Mouse (Mus musculus) spleen, adult 2 months (tissue): Measurements from ENCODE around the gene Calb2. TPM values are rescaled to one million over a fixed set of nuclear protein-coding genes. Genes with fewer than 3 reads are reported as not detected.
A peak's percentile ranks its signal among the peaks of the same experiment; 100 is the strongest.

ENCODE experiments used
- DNase-seq, 2 experiments: peaks; one replicate each; pipeline versions ENCODE4 v3.0.0 to v3.0.0-alpha.2; 2012 to 2021; ENCODE audit warnings: low spot score in 2 of 2, low read depth in 1 of 2
- H3K27ac ChIP-seq: fragments of 200-500 bp; 2 replicates; pipeline ENCODE4 v1.5.1; 2012; ENCODE audit warnings: low read length, inconsistent platforms; ENCODE audit not compliant: insufficient read depth
- H3K27me3 ChIP-seq: fragments of 200-500 bp; 2 replicates; pipeline ENCODE4 v1.6.1; 2012; ENCODE audit warnings: mild to moderate bottlenecking, moderate library complexity, low read length, inconsistent platforms; ENCODE audit not compliant: control insufficient read depth, insufficient read depth
- H3K36me3 ChIP-seq: fragments of 200-500 bp; 2 replicates; pipeline ENCODE4 v1.6.1; 2012; ENCODE audit warnings: mild to moderate bottlenecking, low read length, inconsistent platforms; ENCODE audit not compliant: control insufficient read depth, insufficient read depth
- H3K4me1 ChIP-seq: fragments of 200-500 bp; 2 replicates; pipeline ENCODE4 v1.6.1; 2011; ENCODE audit warnings: inconsistent platforms; ENCODE audit not compliant: control insufficient read depth, insufficient read depth, insufficient read length
- H3K4me3 ChIP-seq: fragments of 200-500 bp; 2 replicates; pipeline ENCODE4 v1.5.1; 2011; ENCODE audit warnings: mild to moderate bottlenecking, inconsistent platforms; ENCODE audit not compliant: insufficient read depth, insufficient read length; ENCODE audit errors: extremely low read depth
- CTCF ChIP-seq: fragments of 200-500 bp; IDR thresholded peaks from 2 replicates; pipeline ENCODE4 v1.5.1; 2011; ENCODE audit warnings: mild to moderate bottlenecking, inconsistent platforms; ENCODE audit not compliant: insufficient read depth, insufficient read length, insufficient replicate concordance; ENCODE audit errors: extremely low read depth
- POLR2A ChIP-seq: fragments of 200-500 bp; IDR thresholded peaks from 2 replicates; pipeline ENCODE4 v1.6.1; 2011; ENCODE audit warnings: low read depth, low read length, inconsistent platforms
- WGBS: fragments of 180-500 bp; shearing (Covaris S2); methylation state at CpG from one replicate; pipeline ENCODE4 v1.1.7; 2018; 5-methylcytosine and 5-hydroxymethylcytosine counted together
- polyA plus RNA-seq: library from polyadenylated mRNA; depleted of rRNA; stranded (reverse); fragments of >200 nt; gene quantifications from 2 replicates; pipeline ENCODE4 v1.2.3, GENCODE M21; 2012

Calb2 gene
- polyA plus RNA-seq, 1 experiment = not detected

DNA sequence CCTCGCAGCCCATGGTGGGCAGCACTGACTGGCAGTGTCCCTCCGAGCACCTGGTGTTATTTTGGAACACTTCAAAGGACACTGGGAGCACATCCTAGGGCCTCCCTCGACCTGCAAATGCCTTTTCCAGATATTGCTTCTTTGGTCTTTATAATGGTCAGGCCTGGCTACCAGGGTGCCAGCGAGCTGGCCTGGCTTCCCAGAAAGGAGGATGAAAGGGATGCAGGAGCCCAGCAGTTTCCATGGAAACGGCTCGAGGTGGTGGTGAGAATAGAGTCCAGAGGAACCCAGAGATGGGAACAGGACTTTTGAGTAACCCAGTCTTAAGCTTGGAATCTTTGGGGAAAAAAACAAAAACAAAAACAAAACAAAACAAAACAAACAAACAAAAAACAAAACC, 4.2 kb upstream of the Calb2 start:
- Histone ChIP-seq H3K4me3 (no peak overlapping the region), H3K27ac (no peak overlapping the region), H3K36me3 (no peaks in the 10 kb centered on the region), H3K4me1 (no peaks in the 10 kb centered on the region), H3K27me3 (peaks cover 3% of the 10 kb centered on the region; the same call in 1 of the 2 replicates)
- no peak for TF ChIP-seq POLR2A
- no peak for DNase-seq
- WGBS = 66% methylated on average over 6 of the region's 6 CpGs

DNA sequence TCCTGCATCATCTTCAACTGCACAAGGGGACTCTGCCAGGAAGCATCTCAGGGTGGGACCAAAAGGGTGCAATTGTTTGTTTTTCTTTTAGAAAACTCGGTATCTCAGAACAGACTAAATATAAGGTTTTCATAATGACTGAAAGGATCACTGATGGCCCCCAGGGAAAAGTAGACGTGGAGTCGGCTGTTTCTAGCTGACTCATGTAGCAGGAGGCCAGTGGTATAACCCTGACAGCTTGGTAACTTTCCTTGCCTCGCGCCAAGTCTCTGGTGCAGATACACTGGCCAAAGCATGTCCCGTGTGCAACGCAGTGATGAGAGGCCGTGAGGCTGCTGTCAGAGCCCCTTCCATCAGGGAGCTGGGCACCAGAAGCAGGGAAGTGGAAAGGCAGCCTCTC, 1.7 kb downstream of the Calb2 start:
- Histone ChIP-seq H3K4me3 (no peak overlapping the region), H3K4me1 (no peaks in the 10 kb centered on the region), H3K27ac (no peak overlapping the region), H3K36me3 (no peaks in the 10 kb centered on the region), H3K27me3 (peaks cover 3% of the 10 kb centered on the region; the same call in 1 of the 2 replicates)
- 73% methylated on average over 8 of the region's 8 CpGs for WGBS
- DNase-seq = no peak
- no peak for TF ChIP-seq CTCF
- no peak for TF ChIP-seq POLR2A

DNA sequence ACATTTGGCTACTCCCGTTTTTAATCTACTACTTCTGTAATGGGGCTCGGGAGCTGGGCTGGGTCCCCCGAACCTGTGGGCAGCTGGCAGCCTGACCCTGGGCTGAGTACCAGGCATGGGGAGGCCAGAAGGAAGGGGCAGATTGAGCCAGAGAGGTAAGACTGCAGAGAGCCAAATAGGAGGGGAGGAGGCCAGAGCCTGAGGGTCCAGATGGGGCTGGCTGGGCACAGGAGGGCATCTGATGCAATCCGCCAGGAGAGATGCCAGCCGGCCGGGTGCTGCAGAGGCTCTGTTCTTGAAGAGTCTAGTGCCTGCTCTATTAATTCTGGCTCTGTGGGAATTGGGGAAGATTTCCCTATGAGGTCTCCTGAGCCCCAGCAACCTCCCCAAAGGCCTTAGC, 6.0 kb downstream of the Calb2 start:
- WGBS = 81% methylated on average over 6 of the region's 6 CpGs
- no peaks in the 10 kb centered on the region for H3K4me1 ChIP-seq
- H3K4me3 ChIP-seq = no peak overlapping the region
- no peak for TF ChIP-seq POLR2A
- TF ChIP-seq CTCF = no peak
- no peaks in the 10 kb centered on the region for H3K27me3 ChIP-seq
- no peak for DNase-seq
- H3K27ac ChIP-seq = no peak overlapping the region
- no peaks in the 10 kb centered on the region for H3K36me3 ChIP-seq

DNA sequence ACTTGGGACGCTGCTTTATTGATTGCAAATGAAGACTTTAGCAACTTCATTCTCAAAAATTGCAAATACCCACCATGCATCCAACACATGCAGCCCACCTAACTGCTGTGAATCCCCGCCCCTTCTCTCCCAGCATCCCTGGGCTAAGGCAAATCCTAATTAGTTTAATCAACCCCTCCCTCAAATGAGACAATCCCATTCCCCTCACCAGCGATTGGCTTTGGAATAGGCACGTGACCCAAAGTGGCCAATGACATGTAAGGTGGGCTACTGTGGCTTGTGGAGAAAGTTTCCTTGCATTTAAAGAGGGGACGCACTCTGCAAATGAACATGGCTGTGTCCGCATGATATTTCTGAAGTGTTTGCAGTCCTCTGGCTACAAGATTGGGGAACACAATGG, 15.1 kb downstream of the Calb2 start:
- Histone ChIP-seq H3K4me3 (no peak overlapping the region), H3K36me3 (no peaks in the 10 kb centered on the region), H3K4me1 (no peaks in the 10 kb centered on the region), H3K27me3 (no peaks in the 10 kb centered on the region), H3K27ac (no peak overlapping the region)
- TF ChIP-seq POLR2A (no peak), CTCF (no peak)
- DNase-seq = no peak
- 68% methylated on average over 6 of the region's 6 CpGs for WGBS

DNA sequence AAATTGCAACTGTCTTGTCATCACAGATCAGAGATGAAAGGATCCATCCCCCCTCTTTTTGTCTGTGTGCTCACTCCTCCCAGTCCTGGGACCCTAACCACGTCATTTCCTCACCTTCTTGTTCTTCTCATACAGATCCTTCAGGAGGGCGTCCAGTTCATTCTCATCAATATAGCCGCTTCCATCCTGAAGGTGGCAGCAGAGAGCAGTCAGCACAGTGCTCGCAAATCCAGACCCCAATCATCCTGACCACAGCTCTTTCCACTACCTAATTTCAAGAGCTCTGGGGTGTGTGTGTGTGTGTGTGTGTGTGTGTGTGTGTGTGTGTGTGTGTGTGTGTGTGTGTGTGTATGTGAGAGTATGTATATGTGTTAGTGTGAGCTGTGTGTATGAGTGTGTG, 22.5 kb downstream of the Calb2 start:
- no peak for TF ChIP-seq POLR2A
- TF ChIP-seq CTCF = peak; percentile 77; the same call in 1 of the 2 replicates
- WGBS = 1% methylated on average over 4 of the region's 4 CpGs
- peak; percentile 3 to 11 for DNase-seq

DNA sequence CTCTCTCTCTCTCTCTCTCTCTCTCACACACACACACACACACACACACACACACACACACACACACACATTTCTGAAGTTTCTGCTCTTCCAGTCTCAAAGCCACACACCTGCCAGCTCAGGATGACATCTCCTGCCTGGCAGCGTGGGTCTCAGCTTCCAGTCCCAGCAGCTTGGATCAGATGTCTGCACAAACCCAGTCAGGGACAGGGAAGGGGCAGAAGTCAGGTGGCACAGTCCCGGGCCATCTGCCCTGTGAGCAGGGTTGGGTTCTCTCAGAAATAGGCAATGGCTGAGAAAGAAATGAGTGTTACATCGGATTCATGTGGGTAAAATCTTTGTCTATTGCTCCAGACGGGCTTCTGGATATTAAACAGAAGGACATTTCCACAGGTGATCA, 27.2 kb downstream of the Calb2 start:
- H3K36me3 ChIP-seq = no peaks in the 10 kb centered on the region
- TF ChIP-seq POLR2A (no peak), CTCF (no peak)
- H3K27ac ChIP-seq = no peak overlapping the region
- no peak overlapping the region for H3K4me3 ChIP-seq
- no peaks in the 10 kb centered on the region for H3K4me1 ChIP-seq
- DNase-seq = no peak
- H3K27me3 ChIP-seq = no peaks in the 10 kb centered on the region
- 73% methylated on average over 4 of the region's 4 CpGs for WGBS

More for the DNA sequence above, 22.5 kb downstream of the Calb2 start:
- H3K36me3 ChIP-seq = no peaks in the 10 kb centered on the region
- no peaks in the 10 kb centered on the region for H3K27me3 ChIP-seq
- H3K27ac ChIP-seq = no peak overlapping the region
- H3K4me3 ChIP-seq = no peak overlapping the region
- H3K4me1 ChIP-seq = no peaks in the 10 kb centered on the region

DNA sequence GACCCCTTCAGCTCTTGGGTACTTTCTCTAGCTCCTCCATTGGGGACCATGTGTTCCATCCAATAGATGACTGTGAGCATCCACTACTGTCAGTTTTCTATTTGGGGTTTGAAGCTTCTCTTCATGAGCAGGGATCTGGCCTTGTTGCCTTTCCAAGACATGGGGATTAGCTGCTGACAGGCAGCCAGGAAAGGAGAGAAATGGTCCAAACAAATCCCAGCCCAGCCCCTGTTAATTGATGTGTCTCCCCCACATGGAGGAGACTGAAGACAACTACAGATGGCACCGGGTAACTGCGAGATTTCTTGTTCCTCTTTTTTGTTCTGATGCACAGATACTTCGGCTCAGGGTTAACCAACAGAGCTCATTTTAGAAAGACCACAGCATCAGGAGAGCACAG, 27.9 kb downstream of the Calb2 start:
- H3K27me3 ChIP-seq = no peaks in the 10 kb centered on the region
- H3K4me3 ChIP-seq = no peak overlapping the region
- 16% methylated on average over 3 of the region's 3 CpGs for WGBS

DNA sequence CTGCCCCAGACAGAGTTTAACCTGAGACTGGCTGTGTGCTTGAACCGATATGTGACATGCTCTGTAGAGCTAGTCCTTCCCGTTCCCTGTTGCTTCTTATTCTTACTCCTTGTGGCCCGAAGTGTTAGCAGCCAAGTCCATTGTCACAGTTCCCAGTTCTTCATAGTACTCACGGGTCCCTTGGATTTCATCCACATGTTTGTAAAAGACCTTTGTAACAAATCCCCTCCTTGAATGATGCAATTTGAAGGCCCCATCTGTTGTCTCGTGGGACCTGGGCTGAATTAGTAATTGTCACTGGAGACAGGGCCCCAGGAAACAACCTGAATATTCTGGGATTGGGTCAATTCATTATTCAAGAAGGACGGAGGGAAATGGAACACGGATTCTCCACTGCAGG, 32.5 kb downstream of the Calb2 start:
- 85% methylated on average over 7 of the region's 7 CpGs for WGBS
- no peak for DNase-seq
- Histone ChIP-seq H3K27ac (no peak overlapping the region), H3K36me3 (no peaks in the 10 kb centered on the region), H3K4me1 (no peaks in the 10 kb centered on the region), H3K4me3 (no peak overlapping the region), H3K27me3 (no peaks in the 10 kb centered on the region)
- TF ChIP-seq POLR2A (no peak), CTCF (no peak)

More for the DNA sequence above, 27.9 kb downstream of the Calb2 start:
- Histone ChIP-seq H3K27ac (no peak overlapping the region), H3K36me3 (no peaks in the 10 kb centered on the region), H3K4me1 (no peaks in the 10 kb centered on the region)
- no peak for DNase-seq
- TF ChIP-seq POLR2A (no peak), CTCF (no peak)
